Mouse (Mus musculus): ENCODE data around the gene Pip4k2a.

Gene Pip4k2a

DNA sequence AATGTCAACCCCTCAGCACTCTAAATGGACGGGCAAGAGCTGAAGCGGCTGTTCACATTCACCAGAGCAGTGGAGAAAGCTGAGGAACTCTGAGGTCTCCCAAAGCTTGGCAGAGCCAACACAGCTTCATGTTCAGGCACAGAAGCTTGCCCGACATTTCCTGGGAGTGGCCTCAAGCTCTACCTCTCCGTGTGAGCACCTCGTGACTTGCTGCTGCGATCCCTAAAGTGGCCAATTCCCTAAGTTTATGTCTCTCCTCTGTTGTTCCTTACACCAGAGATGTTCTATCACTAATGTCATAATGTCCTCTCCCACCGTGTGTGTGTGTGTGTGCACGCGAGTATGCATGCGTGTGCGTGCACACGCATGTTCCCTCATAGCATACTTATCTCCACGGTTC lies 42.3 kb downstream of the Pip4k2a start:
- DNase-seq (ENCODE audit: low spot score in 2 of 2) = no peak

DNA sequence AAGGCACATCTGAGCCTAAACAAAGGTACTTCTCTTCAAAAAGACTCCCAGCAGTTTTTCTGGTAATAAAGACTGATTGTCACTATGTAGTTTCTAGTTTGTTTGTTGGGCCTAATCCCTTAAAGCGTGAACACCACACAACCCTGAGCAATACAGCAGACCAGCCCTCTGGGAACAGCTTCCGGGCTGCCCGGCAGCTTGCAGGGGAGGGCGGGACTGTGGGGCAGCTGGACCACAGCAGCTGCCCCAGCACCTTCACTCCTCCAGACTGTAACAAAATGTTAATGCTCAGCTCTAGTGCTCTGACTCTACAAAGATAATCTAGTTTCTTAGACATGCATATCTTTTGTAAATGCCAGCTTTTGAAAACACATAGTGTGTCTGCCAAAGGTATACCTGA lies 42.9 kb downstream of the Pip4k2a start:
- no peak for DNase-seq (ENCODE audit: low spot score in 2 of 2)

DNA sequence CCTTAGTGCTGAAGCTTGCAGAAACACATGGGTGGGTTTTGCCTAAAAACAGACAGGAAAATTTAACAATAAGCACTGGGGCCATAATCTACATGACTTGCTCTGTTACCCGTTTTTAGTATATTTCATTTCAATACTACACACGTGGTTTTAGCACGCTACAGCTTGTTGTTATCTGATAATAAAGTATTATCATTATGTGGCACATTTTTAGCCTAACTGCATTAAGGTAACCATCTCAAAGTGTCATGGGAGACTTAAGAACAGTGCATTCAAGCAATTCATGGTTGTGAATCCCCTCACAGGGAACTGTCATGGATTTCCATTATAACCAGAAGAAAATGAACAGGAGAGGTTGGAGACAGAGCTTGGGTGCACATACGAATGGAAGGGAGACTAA lies 43.5 kb downstream of the Pip4k2a start:
- DNase-seq (ENCODE audit: low spot score in 2 of 2) = no peak

DNA sequence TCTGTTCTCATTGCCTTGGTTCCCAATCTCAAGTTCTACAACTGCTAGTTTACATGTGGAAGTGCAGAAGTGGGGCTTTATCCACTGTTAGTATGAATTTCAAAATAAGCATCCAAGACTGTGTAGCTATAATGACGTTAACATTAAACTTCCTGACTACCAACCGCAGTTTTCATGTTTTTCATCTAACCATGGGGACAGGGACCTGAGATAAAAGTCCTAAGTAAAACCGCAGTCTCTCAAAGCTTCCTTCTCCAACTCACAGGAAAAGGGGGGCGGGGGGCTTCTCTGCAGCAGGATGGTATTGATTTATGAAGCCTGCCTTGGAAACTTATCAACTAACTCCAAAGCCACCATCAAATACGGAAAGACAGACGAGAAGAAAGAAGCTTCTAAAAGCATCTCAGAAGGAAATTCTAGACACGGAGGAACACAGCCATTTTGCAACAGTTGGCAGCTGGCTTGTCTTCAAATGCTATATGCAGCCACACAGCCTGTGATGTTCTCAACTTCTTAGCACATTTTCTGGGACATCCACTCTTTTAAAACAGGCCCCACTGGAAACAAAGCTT lies 45.7 kb downstream of the Pip4k2a start:
- peak; percentile 39 to 83 for DNase-seq (ENCODE audit: low spot score in 2 of 2)

DNA sequence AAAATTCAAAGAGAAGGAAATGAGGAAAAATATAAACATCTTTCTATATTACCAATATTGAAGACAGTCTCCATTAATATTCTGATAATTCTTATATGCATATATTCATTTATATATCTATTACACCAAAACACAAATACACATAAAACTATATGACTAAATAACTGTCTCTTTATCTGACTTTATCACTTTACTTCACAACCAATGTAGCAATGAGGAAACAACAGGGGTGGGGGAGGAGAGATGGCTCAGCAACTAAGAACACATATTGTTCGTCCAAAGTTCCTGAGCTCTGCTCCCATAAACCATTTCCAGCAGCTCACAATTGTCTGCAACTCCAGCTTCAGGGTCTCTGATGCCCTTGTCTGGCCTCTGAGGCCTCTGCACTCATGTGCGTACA lies 47.2 kb downstream of the Pip4k2a start:
- no peak for DNase-seq (ENCODE audit: low spot score in 2 of 2)

DNA sequence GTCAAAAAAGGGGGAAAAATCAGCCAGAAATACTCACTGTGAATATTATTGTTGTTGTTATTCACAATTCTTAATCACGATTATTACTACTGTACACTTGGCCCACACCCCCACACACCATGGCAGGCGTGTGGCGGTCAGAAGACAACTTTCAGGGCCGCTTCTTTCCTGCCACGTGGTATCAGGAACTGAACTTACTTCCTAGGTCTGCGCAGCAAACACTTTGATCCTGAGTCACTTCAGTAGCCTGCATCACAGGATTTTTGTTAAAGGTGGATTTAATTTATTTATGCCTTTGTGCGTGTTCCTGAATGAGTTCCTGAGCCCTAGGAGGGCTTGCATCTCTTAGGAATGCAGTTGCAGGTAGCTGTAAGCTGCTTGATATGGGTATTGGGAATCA lies 49.2 kb downstream of the Pip4k2a start:
- no peak for DNase-seq (ENCODE audit: low spot score in 2 of 2)

DNA sequence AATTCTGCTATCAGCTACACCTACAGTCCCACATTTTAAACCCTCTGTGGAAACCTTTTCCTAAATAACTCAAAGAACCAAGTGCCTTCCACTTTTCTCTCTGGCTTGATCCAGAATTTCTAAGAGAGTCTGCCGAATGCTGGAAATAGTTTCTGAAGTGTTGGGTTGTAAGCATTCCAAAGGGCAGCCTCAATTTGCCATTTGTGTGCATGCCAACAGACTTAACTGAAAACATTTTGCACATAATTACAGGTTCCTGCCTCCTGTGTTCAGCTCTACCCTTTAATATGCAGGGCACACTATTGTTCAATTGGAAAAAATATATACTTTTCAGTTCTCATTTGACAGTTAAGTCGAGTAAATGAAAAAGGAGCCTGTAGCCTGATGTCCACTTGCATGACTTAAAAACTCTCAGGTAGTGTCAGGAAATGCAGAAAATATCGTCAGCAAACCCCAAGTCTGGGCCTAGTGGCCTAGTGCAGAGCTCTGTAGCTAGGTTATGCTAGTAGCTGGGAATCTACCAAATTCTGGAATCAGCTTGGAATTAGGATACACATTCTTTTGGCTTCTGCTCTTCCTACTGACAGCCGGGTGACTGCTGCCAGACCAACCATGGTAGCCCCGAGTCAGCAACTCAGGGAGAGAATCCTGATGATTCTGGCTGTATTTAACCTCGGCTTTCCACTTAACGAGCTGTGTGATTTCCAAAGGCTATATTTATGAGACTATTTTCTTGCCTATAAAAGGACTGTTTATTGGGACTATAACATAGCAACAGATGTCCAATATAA lies 50.1 kb downstream of the Pip4k2a start:
- DNase-seq (ENCODE audit: low spot score in 2 of 2) = no peak

DNA sequence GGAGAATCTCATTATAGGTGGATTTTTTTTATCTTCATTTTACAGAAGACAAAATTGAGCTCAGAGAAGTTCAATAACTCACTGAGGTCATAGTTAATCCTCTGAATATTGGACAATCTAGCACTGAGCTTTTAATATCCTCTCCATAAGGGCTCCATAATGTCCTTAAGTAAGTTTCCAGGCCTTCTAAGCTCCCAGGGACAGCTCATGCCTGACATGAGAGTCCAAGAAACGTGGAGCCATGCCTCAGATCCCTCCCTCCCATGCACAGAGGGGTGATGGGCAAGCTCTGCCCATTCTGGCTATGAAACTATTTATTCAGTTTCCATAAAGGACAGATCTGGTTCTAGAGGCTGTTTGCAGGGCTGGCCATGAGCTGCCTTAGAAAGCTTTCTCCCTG lies 52.5 kb downstream of the Pip4k2a start:
- DNase-seq (ENCODE audit: low spot score in 2 of 2) = no peak

DNA sequence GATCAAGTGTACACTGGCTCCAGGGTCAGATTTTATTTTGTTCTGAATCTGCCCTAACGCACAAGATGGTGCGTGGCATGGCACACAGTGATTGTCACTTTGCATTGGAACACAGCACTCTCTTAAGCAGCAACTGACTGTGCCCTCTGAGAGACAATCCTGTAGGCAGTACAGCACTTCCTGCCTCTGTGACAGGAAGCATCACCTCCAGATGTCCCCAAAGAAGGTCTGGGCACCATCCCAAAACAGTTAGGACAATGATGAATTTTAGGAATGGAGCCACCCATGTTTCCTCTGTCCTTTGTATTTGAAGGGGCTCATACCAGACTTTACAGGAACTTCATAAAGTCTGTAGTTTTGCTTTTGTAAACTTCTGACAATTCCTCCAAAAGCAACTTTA lies 54.0 kb downstream of the Pip4k2a start:
- DNase-seq (ENCODE audit: low spot score in 2 of 2) = no peak

DNA sequence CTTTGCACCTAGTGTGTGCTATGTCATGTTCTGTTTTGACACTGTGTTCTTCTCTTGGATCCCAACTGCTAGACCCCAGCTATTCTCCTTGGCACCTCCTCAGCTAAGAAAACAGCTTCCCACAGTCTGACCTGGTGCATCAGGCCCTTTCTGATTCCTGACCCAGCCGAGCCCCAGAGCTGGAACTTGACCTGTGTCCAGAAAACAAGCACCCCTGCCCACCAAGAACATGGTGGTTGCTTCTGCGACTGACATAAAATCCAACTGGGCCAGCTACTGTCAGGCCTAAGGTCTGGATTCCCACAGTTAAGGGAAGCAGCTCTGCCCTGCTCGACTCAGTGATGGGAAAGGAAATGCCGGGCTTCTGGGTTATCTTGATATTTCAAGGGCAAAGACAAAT lies 54.6 kb downstream of the Pip4k2a start:
- DNase-seq (ENCODE audit: low spot score in 2 of 2) = no peak

DNA sequence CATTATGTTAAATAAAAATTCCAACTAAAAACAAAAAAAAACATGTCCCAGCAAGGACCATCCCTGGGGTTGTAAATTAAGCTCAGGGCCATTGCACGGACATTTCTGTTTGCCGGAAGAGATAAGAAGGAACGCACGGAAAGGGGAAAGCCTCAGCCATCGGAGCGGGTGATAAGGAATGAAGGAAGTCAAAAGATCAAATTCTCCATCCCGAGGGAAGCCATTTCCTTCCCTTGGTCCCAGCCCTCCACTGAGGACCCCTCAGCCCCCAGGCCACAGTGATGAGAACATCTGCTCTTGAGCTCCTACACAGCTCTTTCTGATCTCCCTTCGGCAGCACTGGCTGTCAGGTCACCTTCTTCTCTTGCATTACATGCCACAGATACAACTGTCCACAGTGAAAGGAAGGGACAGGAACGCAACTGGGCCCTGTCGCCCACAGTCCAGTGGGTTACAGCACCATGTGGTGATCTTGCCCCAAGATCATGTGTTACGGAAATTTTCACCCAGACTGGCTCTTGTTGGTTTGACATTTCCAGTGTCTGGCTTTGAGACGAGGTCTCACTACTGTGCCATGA lies 57.1 kb downstream of the Pip4k2a start:
- DNase-seq (ENCODE audit: low spot score in 2 of 2) = no peak

DNA sequence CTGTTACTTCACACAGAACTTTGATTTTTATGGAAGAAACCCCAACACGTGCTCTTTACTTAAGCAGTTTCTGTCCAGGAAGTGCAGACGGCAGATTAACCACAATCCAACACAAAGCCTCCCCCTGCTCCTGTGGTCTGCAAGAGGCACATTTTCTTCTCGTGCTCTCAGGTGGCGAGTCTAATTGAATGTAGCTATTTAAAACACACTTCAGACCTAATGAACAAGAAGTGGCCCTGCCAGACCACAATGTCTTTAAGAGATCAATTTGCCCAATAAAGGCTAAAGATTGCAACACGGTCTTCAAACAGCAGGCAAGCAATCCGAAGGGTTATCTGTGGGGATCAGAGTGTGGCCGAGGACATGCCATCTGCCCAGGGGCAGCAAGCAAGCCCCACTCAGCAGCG lies 59.0 kb downstream of the Pip4k2a start:
- no peak for DNase-seq (ENCODE audit: low spot score in 2 of 2)

DNA sequence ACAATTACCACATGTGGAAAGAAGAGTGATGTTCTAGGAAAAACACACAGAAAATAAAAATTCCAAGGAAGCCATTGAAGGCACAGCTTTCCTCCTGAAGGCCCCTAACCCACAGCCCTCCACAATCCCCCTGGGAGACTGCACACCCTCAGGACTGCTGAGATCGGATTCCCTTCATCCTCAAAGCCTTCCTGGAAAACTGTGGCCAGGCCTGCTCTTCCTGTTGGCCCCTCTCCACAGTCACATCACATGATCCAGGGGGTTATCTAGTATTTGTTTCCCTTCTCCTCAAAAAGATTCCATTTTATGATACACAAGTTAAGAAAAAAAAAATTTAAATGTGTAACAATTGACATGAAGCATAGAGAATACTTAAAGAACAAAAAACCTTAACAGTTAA lies 59.7 kb downstream of the Pip4k2a start:
- DNase-seq (ENCODE audit: low spot score in 2 of 2) = no peak

DNA sequence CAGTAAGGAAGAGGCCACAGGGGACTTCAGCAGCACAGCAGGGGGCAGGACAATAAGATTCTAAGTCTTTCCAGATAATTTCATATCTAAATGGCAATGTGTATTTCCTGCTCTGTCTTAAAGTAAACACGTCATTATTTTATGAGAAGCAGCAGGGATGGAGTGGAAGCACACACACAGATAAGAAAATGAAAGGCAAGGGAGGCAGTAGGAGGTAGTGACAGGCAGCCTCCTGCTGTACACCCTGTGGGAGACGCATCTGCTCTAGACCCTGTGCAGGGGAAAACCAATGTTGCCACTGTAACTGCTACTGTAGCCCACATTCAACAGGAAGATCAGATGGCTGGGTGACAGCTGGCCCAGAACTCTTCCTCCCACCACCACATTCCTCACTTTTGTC lies 60.3 kb downstream of the Pip4k2a start:
- no peak for DNase-seq (ENCODE audit: low spot score in 2 of 2)

DNA sequence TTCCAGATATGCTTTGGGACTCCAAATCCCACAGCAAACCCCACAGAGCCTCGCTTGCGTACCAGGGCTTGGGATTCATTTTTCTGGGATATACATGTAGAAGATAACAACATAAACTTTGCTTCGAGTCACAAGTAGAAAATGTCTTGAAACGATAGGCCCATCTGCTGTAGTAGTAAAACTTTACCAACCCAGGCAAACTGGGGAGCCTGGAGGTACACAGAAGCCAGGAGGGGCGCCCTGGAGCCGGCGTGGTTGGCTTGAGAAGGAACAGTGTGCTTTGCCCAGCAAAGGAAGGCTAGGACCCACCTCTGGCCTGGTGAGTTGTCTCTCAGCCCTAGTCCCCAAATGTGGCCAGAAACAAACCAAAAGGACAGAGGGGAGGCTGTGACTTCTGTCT lies 61.5 kb downstream of the Pip4k2a start:
- DNase-seq (ENCODE audit: low spot score in 2 of 2) = no peak

DNA sequence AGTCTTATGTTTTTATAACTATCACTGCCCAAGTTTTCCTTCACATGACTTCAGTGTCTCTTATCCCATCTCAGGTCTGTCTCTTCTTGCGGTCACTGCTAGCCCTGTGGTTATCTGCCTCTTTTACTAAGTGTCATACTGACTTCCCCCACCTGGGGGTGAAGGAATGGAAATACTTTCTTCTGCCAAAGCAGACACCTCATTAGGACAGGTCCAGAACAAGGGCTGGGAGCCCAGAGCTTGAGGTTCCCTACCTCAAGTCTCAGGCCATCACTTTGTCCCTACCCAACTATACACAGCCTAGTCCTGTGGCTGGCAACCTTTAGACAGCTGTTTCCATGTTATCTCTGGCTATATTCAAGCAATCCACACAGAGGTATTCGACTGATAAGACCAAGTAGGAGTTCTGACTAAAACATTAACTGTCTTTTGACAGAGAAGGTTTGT lies 62.3 kb downstream of the Pip4k2a start:
- DNase-seq (ENCODE audit: low spot score in 2 of 2) = no peak

DNA sequence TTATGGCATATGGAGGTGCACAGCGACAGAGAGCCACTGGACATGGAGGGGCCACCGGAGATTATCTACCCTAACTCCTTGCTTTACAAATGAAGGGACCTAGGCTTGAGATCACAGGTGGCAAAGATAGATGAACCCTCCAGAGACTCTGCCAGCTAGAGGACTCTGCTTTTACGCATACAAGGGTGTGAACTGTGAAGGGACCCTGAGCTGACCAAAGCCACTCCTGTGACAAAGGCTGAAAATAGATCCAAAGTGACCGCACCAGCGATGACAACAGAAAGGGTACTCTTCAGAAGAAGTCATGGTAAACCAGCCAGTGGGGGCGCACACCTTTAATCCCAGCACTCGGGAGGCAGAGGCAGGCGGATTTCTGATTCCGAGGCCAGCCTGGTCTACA lies 63.8 kb downstream of the Pip4k2a start:
- no peak for DNase-seq (ENCODE audit: low spot score in 2 of 2)

DNA sequence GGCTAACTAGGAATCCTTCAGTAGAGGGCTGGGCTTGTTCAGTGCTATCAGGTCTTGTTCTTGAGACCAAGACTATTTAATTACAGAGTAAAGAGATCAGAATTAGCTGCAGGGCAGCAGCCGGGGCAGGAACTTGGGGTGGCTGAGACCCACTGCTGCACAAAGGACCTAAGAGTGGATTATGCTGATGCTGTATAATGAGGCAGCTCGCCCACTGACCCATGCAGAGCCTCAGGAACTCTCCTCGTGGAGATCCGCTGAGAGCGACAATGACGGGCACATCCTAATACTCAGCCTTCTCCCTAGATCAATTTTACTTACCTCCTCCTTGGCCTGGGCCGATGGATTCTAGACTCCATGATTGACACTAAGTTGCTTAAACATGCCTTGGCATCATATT lies 64.5 kb downstream of the Pip4k2a start:
- DNase-seq (ENCODE audit: low spot score in 2 of 2) = no peak

DNA sequence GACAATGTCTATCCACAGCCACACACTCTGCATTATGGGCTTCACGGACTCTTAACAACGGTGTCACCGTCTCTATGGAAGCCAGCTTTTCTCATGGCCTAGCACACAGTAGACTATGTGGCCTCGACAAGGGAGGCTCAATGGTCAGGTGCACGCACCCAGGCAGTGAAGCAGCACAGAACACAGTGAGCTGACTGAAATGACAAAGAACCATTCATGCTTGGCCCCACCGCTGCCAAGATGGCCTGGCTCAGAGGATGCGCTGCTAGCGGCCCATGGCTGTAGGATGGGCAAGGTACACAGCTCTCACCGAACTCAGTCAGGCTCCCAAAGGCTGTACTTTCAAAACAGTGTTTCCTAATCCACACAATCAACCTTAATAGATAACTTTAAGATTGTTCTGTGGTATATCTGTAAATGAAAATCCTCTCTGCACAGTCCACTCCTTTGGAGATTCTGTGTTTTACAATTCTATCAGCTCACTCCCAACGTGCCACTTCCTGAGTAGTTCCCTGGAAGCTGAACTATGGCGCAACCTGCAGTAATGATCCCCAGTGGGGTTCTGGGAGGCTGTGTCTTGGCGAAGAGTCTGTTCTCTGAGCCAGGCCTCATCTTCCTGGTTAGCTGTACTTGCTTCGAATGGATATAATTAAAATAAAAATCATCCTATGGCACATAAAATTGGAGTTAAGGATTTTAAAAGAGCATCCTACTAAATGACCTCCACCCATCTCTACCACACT lies 67.4 kb downstream of the Pip4k2a start:
- DNase-seq (ENCODE audit: low spot score in 2 of 2) = no peak

DNA sequence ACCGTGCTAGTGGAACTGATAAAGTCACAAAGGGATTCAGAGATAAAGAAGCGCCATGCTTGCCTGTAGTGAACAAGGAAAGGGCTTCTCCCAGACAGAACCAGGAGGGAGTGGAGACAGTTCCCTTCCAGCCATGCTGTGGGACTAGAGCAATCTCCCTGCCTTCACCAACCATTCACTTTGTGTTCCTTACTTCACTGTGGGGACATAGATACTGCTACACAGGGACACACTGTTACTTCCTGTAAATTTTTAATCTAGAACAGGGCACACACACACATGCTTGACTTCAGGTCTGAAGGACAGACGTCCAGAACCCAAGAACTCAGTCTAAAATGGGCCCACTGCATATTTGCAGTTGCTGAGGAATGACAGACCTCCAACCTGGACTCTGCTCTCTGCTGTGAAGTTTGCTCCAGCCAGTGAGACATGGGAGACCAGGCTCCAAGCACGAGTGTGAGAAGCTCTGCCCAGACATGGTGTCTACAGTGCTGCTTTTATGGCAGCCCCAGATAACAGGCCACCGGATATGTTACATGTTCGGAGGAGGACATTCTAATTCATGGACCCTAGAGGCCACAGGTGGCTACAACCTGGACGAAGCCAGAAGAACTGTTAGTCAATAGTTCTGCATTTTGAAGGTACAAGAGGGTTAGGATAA lies 69.2 kb downstream of the Pip4k2a start:
- DNase-seq (ENCODE audit: low spot score in 2 of 2) = no peak

DNA sequence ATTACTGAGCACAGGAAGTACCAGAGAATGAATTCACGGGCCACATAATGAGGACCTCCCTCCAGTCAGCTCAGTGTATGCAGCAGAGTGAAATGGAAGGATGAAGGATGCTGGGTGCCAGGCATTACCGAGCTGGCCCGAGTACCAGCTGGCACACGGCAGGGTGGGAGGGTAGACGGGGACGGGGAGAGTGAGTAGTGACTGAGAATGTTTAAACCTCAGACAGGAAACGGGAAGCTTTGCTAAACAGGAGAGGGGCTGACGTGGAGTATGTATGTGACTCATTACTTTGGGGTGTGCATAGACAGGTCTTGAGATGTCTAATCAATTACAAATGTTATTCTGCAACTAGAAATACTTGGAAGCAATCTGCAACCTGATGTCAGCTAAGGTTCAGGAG lies 69.7 kb downstream of the Pip4k2a start:
- no peak for DNase-seq (ENCODE audit: low spot score in 2 of 2)

Measured in frontal cortex, postnatal 36 days (tissue).